Mouse (Mus musculus) heart, postnatal 0 days (tissue): ENCODE measurements around the gene Twf2. TPM values are rescaled to one million over a fixed set of nuclear protein-coding genes. Genes with fewer than 3 reads are reported as not detected.

ENCODE experiments used
- ATAC-seq: fragments of 200-750 bp; cut with Nextera tagmentation; 2 replicates; pipeline ENCODE4 v1.8.0; 2017; ENCODE audit warnings: low read depth, moderate number of reproducible peaks, moderate library complexity; ENCODE audit not compliant: insufficient read depth
- DNase-seq: peaks from one replicate; pipeline ENCODE4 v3.0.0-alpha.2; 2016; ENCODE audit warnings: low spot score
- H3K27ac ChIP-seq: fragments of 300-500 bp; sonication (generic); 2 replicates; pipeline ENCODE4 v1.5.1; 2014; ENCODE audit warnings: low read depth, mild to moderate bottlenecking
- H3K27me3 ChIP-seq: fragments of 300-500 bp; sonication (generic); 2 replicates; pipeline ENCODE4 v1.6.1; 2014; ENCODE audit warnings: low read length, mixed read lengths; ENCODE audit not compliant: control insufficient read depth, insufficient read depth
- H3K36me3 ChIP-seq: fragments of 300-500 bp; sonication (generic); replicated peaks from 2 replicates; pipeline ENCODE4 v1.6.1; 2014; ENCODE audit warnings: low read length, mixed read lengths; ENCODE audit not compliant: control insufficient read depth, insufficient read depth
- H3K4me1 ChIP-seq: fragments of 300-500 bp; sonication (generic); 2 replicates; pipeline ENCODE4 v1.6.1; 2014; ENCODE audit warnings: antibody characterized with exemption; ENCODE audit not compliant: control insufficient read depth, insufficient read depth
- H3K4me2 ChIP-seq: fragments of 300-500 bp; sonication (generic); 2 replicates; pipeline ENCODE4 v1.6.1; 2014; ENCODE audit warnings: low read depth, mild to moderate bottlenecking, low read length, moderate library complexity
- H3K4me3 ChIP-seq: fragments of 300-500 bp; sonication (generic); 2 replicates; pipeline ENCODE4 v1.5.1; 2014; ENCODE audit warnings: low read depth, low read length
- H3K9ac ChIP-seq: fragments of 300-500 bp; sonication (generic); replicated peaks from 2 replicates; pipeline ENCODE4 v1.6.1; 2014; ENCODE audit warnings: low read depth, low read length, mixed read lengths
- H3K9me3 ChIP-seq: fragments of 300-500 bp; sonication (generic); replicated peaks from 2 replicates; pipeline ENCODE4 v1.6.1; 2016; ENCODE audit warnings: low read length; ENCODE audit not compliant: control insufficient read depth
- CTCF ChIP-seq: IDR thresholded peaks from 2 replicates; pipeline ENCODE4 v1.5.1; 2016; ENCODE audit warnings: antibody characterized with exemption, control low read depth, low read depth
- EP300 ChIP-seq: IDR thresholded peaks from 2 replicates; pipeline ENCODE4 v1.6.1; 2016; ENCODE audit warnings: antibody characterized with exemption, low read depth
- WGBS: fragments of 180-500 bp; shearing (Covaris S2); extraction: QIAGEN DNeasy Blood & Tissue Kit; methylation state at CpG from one replicate; pipeline ENCODE4 v1.1.7; 2014; 5-methylcytosine and 5-hydroxymethylcytosine counted together
- polyA plus RNA-seq: library from polyadenylated mRNA; unstranded; fragments of >200 nt; fragmentation: Nextera tagmentation; extraction: Ambion mirVana; gene quantifications from 2 replicates; pipeline ENCODE4 v1.2.1, GENCODE M21; 2015
- total RNA-seq: library from RNA; depleted of rRNA; stranded (reverse); fragments of >200 nt; gene quantifications from 2 replicates; pipeline ENCODE4 v1.2.3, GENCODE M21; 2014; ENCODE audit warnings: low replicate concordance

Gene Twf2
- total and polyA plus RNA-seq, 2 experiments from 2014 or later, result 57.3 to 92.1 TPM

- Histone ChIP-seq H3K4me1 (peaks cover 15% of the 10 kb centered on the region), H3K4me2 (no peak overlapping the region), H3K27ac (no peak overlapping the region; the same call in 1 of the 2 replicates), H3K9ac (no peak overlapping the region), H3K9me3 (no peaks in the 10 kb centered on the region), H3K27me3 (no peaks in the 10 kb centered on the region), H3K4me3 (no peak overlapping the region), H3K36me3 (no peaks in the 10 kb centered on the region)
- DNase-seq, result no peak
- TF ChIP-seq CTCF (no peak), EP300 (no peak)
- 62% methylated on average over 8 of the region's 8 CpGs for WGBS
- ATAC-seq, result no peak
These were observed 48.2 kb downstream of the Twf2 start for GRCm38 (mm10) chr9:106251066-106251465.

GRCm38 (mm10) chr9:106254001-106254400 lies 51.1 kb downstream of the Twf2 start:
- no peak for ATAC-seq
- 63% methylated on average over 2 of the region's 2 CpGs for WGBS

GRCm38 (mm10) chr9:106258412-106258811 lies 55.5 kb downstream of the Twf2 start:
- WGBS, result 71% methylated on average over 4 of the region's 4 CpGs
- no peaks in the 10 kb centered on the region for H3K27me3 ChIP-seq

More at GRCm38 (mm10) chr9:106254001-106254400, 51.1 kb downstream of the Twf2 start:
- no peaks in the 10 kb centered on the region for H3K9me3 ChIP-seq
- no peak overlapping the region for H3K4me2 ChIP-seq
- no peak overlapping the region for H3K27ac ChIP-seq
- no peak for DNase-seq
- no peaks in the 10 kb centered on the region for H3K27me3 ChIP-seq
- H3K4me3 ChIP-seq, result no peak overlapping the region
- H3K4me1 ChIP-seq, result no peaks in the 10 kb centered on the region
- H3K9ac ChIP-seq, result no peak overlapping the region
- no peaks in the 10 kb centered on the region for H3K36me3 ChIP-seq
- TF ChIP-seq CTCF (no peak), EP300 (no peak)

GRCm38 (mm10) chr9:106258990-106259389 lies 56.1 kb downstream of the Twf2 start:
- Histone ChIP-seq H3K4me1 (no peaks in the 10 kb centered on the region), H3K27ac (no peak overlapping the region), H3K4me3 (no peak overlapping the region), H3K9me3 (no peaks in the 10 kb centered on the region), H3K9ac (no peak overlapping the region), H3K36me3 (no peaks in the 10 kb centered on the region), H3K4me2 (no peak overlapping the region), H3K27me3 (no peaks in the 10 kb centered on the region)
- no peak for TF ChIP-seq CTCF
- TF ChIP-seq EP300, result no peak
- DNase-seq, result no peak
- WGBS, result 60% methylated on average over 5 of the region's 5 CpGs
- ATAC-seq, result no peak

More at GRCm38 (mm10) chr9:106258412-106258811, 55.5 kb downstream of the Twf2 start:
- H3K27ac ChIP-seq, result no peak overlapping the region
- no peak for ATAC-seq
- no peaks in the 10 kb centered on the region for H3K9me3 ChIP-seq
- H3K9ac ChIP-seq, result no peak overlapping the region
- TF ChIP-seq CTCF (no peak), EP300 (no peak)
- H3K4me2 ChIP-seq, result no peak overlapping the region
- no peak for DNase-seq
- no peaks in the 10 kb centered on the region for H3K4me1 ChIP-seq
- H3K4me3 ChIP-seq, result no peak overlapping the region
- H3K36me3 ChIP-seq, result no peaks in the 10 kb centered on the region

GRCm38 (mm10) chr9:106261058-106261457 lies 58.1 kb downstream of the Twf2 start:
- no peak overlapping the region for H3K4me3 ChIP-seq
- no peak overlapping the region for H3K27ac ChIP-seq
- no peak overlapping the region for H3K9ac ChIP-seq
- no peak for TF ChIP-seq EP300
- no peak for TF ChIP-seq CTCF
- no peaks in the 10 kb centered on the region for H3K9me3 ChIP-seq
- no peak overlapping the region for H3K4me2 ChIP-seq
- ATAC-seq, result no peak
- WGBS, result 78% methylated on average over 6 of the region's 6 CpGs
- DNase-seq, result no peak
- no peaks in the 10 kb centered on the region for H3K36me3 ChIP-seq
- no peaks in the 10 kb centered on the region for H3K27me3 ChIP-seq
- no peaks in the 10 kb centered on the region for H3K4me1 ChIP-seq

GRCm38 (mm10) chr9:106261491-106261890 lies 58.6 kb downstream of the Twf2 start:
- Histone ChIP-seq H3K9ac (no peak overlapping the region), H3K27me3 (no peaks in the 10 kb centered on the region), H3K27ac (no peak overlapping the region), H3K9me3 (no peaks in the 10 kb centered on the region), H3K36me3 (no peaks in the 10 kb centered on the region), H3K4me3 (no peak overlapping the region), H3K4me1 (no peaks in the 10 kb centered on the region), H3K4me2 (no peak overlapping the region)
- no peak for TF ChIP-seq EP300
- TF ChIP-seq CTCF, result no peak
- DNase-seq (no peak), ATAC-seq (no peak)
- WGBS, result 73% methylated on average over 3 of the region's 3 CpGs
